Mouse (Mus musculus): ENCODE data around the gene Lhpp. TPM values are rescaled to one million over a fixed set of nuclear protein-coding genes. Genes with fewer than 3 reads are reported as not detected.

Lhpp gene
- polyA plus RNA-seq, 1 experiment from 2014 or later = 17.3 TPM

GRCm38 (mm10) chr7:132699165-132699564, 88.7 kb downstream of the Lhpp start:
- DNase-seq (ENCODE audit: extremely low spot score, low spot score) = no peak
- WGBS = 81% methylated on average over 4 of the region's 4 CpGs
- H3K4me3 ChIP-seq = no peak overlapping the region

GRCm38 (mm10) chr7:132699639-132700038, 89.2 kb downstream of the Lhpp start:
- Histone ChIP-seq H3K9me3 (peaks cover 5% of the 10 kb centered on the region; the same call in 1 of the 2 replicates), H3K27me3 (ENCODE audit: poor library complexity, severe bottlenecking) (no peaks in the 10 kb centered on the region), H3K27ac (0 out of 2 replicates have a peak overlapping the region, but pooled peaks have one; percentile 9), H3K4me3 (no peak overlapping the region), H3K4me1 (peaks cover 25% of the 10 kb centered on the region), H3K36me3 (replicated peaks) (peaks cover 4% of the 10 kb centered on the region)
- DNase-seq (ENCODE audit: extremely low spot score, low spot score) = no peak

More at GRCm38 (mm10) chr7:132699165-132699564, 88.7 kb downstream of the Lhpp start:
- H3K27ac ChIP-seq = 0 out of 2 replicates have a peak overlapping the region, but pooled peaks have one; percentile 6
- no peaks in the 10 kb centered on the region for H3K27me3 ChIP-seq (ENCODE audit: poor library complexity, severe bottlenecking)
- H3K4me1 ChIP-seq = peaks cover 20% of the 10 kb centered on the region
- H3K36me3 ChIP-seq (replicated peaks) = peaks cover 6% of the 10 kb centered on the region
- H3K9me3 ChIP-seq = peaks cover 8% of the 10 kb centered on the region; the same call in 1 of the 2 replicates

- Histone ChIP-seq H3K27me3 (ENCODE audit: poor library complexity, severe bottlenecking) (no peaks in the 10 kb centered on the region), H3K27ac (0 out of 2 replicates have a peak overlapping the region, but pooled peaks have one; percentile 9), H3K9me3 (peaks cover under 1% of the 10 kb centered on the region; the same call in 1 of the 2 replicates), H3K4me1 (peaks cover 25% of the 10 kb centered on the region), H3K4me3 (no peak overlapping the region), H3K36me3 (replicated peaks) (no peaks in the 10 kb centered on the region)
- WGBS = 88% methylated on average over 4 of the region's 4 CpGs
- DNase-seq (ENCODE audit: extremely low spot score, low spot score) = no peak
Measured at GRCm38 (mm10) chr7:132700107-132700506, 89.7 kb downstream of the Lhpp start.

- 95% methylated on average over 3 of the region's 3 CpGs for WGBS
- H3K27ac ChIP-seq = no peak overlapping the region
- H3K36me3 ChIP-seq (replicated peaks) = no peaks in the 10 kb centered on the region
Measured at GRCm38 (mm10) chr7:132701412-132701811, 91.0 kb downstream of the Lhpp start.

GRCm38 (mm10) chr7:132702024-132702423, 91.6 kb downstream of the Lhpp start:
- 86% methylated on average over 3 of the region's 3 CpGs for WGBS
- Histone ChIP-seq H3K4me1 (peaks cover 25% of the 10 kb centered on the region), H3K36me3 (replicated peaks) (no peaks in the 10 kb centered on the region), H3K27ac (no peak overlapping the region), H3K27me3 (ENCODE audit: poor library complexity, severe bottlenecking) (no peaks in the 10 kb centered on the region), H3K9me3 (no peaks in the 10 kb centered on the region), H3K4me3 (no peak overlapping the region)
- no peak for DNase-seq (ENCODE audit: extremely low spot score, low spot score)

More at GRCm38 (mm10) chr7:132701412-132701811, 91.0 kb downstream of the Lhpp start:
- Histone ChIP-seq H3K27me3 (ENCODE audit: poor library complexity, severe bottlenecking) (no peaks in the 10 kb centered on the region), H3K4me3 (no peak overlapping the region), H3K9me3 (no peaks in the 10 kb centered on the region), H3K4me1 (peaks cover 25% of the 10 kb centered on the region)
- no peak for DNase-seq (ENCODE audit: extremely low spot score, low spot score)

- no peak for DNase-seq (ENCODE audit: extremely low spot score, low spot score)
- 80% methylated on average over 5 of the region's 5 CpGs for WGBS
- H3K4me1 ChIP-seq = peaks cover 25% of the 10 kb centered on the region
- no peaks in the 10 kb centered on the region for H3K27me3 ChIP-seq (ENCODE audit: poor library complexity, severe bottlenecking)
- H3K36me3 ChIP-seq (replicated peaks) = no peaks in the 10 kb centered on the region
- no peak overlapping the region for H3K4me3 ChIP-seq
- H3K9me3 ChIP-seq = no peaks in the 10 kb centered on the region
- H3K27ac ChIP-seq = 0 out of 2 replicates have a peak overlapping the region, but pooled peaks have one; percentile 12
Measured at GRCm38 (mm10) chr7:132702492-132703070, 92.1 kb downstream of the Lhpp start.

GRCm38 (mm10) chr7:132703515-132704309, 93.3 kb downstream of the Lhpp start:
- no peak for DNase-seq (ENCODE audit: extremely low spot score, low spot score)
- H3K4me3 ChIP-seq = no peak overlapping the region
- no peaks in the 10 kb centered on the region for H3K27me3 ChIP-seq (ENCODE audit: poor library complexity, severe bottlenecking)
- H3K4me1 ChIP-seq = peaks cover 24% of the 10 kb centered on the region
- H3K9me3 ChIP-seq = no peaks in the 10 kb centered on the region
- H3K27ac ChIP-seq = peak overlapping the region; percentile 54
- H3K36me3 ChIP-seq (replicated peaks) = no peaks in the 10 kb centered on the region
- 85% methylated on average over 9 of the region's 9 CpGs for WGBS

- H3K27me3 ChIP-seq (ENCODE audit: poor library complexity, severe bottlenecking) = no peaks in the 10 kb centered on the region
- no peaks in the 10 kb centered on the region for H3K9me3 ChIP-seq
- H3K4me3 ChIP-seq = no peak overlapping the region
- peaks cover 17% of the 10 kb centered on the region for H3K4me1 ChIP-seq
- H3K36me3 ChIP-seq (replicated peaks) = no peaks in the 10 kb centered on the region
- no peak for DNase-seq (ENCODE audit: extremely low spot score, low spot score)
- 90% methylated on average over 8 of the region's 8 CpGs for WGBS
- peak overlapping the region; percentile 54 for H3K27ac ChIP-seq
Measured at GRCm38 (mm10) chr7:132704310-132704875, 94.0 kb downstream of the Lhpp start.

- Histone ChIP-seq H3K4me3 (no peak overlapping the region), H3K36me3 (replicated peaks) (no peaks in the 10 kb centered on the region), H3K4me1 (peaks cover 10% of the 10 kb centered on the region; the same call in 1 of the 2 replicates), H3K27me3 (ENCODE audit: poor library complexity, severe bottlenecking) (no peaks in the 10 kb centered on the region), H3K27ac (no peak overlapping the region; the same call in 1 of the 2 replicates), H3K9me3 (no peaks in the 10 kb centered on the region)
- no peak for DNase-seq (ENCODE audit: extremely low spot score, low spot score)
- 89% methylated on average over 7 of the region's 7 CpGs for WGBS
Measured at GRCm38 (mm10) chr7:132705130-132705529, 94.7 kb downstream of the Lhpp start.

GRCm38 (mm10) chr7:132711579-132711978, 101.1 kb downstream of the Lhpp start:
- no peaks in the 10 kb centered on the region for H3K9me3 ChIP-seq
- H3K4me3 ChIP-seq = no peak overlapping the region
- WGBS = 87% methylated on average over 9 of the region's 9 CpGs
- H3K4me1 ChIP-seq = peaks cover 51% of the 10 kb centered on the region
- H3K36me3 ChIP-seq (replicated peaks) = peaks cover 54% of the 10 kb centered on the region
- peak overlapping the region; percentile 71 for H3K27ac ChIP-seq
- no peak for DNase-seq (ENCODE audit: extremely low spot score, low spot score)
- no peaks in the 10 kb centered on the region for H3K27me3 ChIP-seq (ENCODE audit: poor library complexity, severe bottlenecking)

GRCm38 (mm10) chr7:132712044-132712708, 101.7 kb downstream of the Lhpp start:
- H3K36me3 ChIP-seq (replicated peaks) = peaks cover 54% of the 10 kb centered on the region
- WGBS = 56% methylated on average over 16 of the region's 16 CpGs
- peaks cover 55% of the 10 kb centered on the region for H3K4me1 ChIP-seq
- no peak for DNase-seq (ENCODE audit: extremely low spot score, low spot score)
- no peaks in the 10 kb centered on the region for H3K27me3 ChIP-seq (ENCODE audit: poor library complexity, severe bottlenecking)
- H3K9me3 ChIP-seq = no peaks in the 10 kb centered on the region
- H3K4me3 ChIP-seq = no peak overlapping the region
- H3K27ac ChIP-seq = peak overlapping the region; percentile 71

- H3K27ac ChIP-seq = peak overlapping the region; percentile 78
- H3K27me3 ChIP-seq (ENCODE audit: poor library complexity, severe bottlenecking) = no peaks in the 10 kb centered on the region
Measured at GRCm38 (mm10) chr7:132712956-132713355, 102.5 kb downstream of the Lhpp start.

More at GRCm38 (mm10) chr7:132712956-132713355, 102.5 kb downstream of the Lhpp start:
- no peaks in the 10 kb centered on the region for H3K9me3 ChIP-seq
- H3K36me3 ChIP-seq (replicated peaks) = peaks cover 54% of the 10 kb centered on the region
- 77% methylated on average over 7 of the region's 7 CpGs for WGBS
- H3K4me1 ChIP-seq = peaks cover 62% of the 10 kb centered on the region
- H3K4me3 ChIP-seq = no peak overlapping the region
- no peak for DNase-seq (ENCODE audit: extremely low spot score, low spot score)

All from forebrain, embryonic 10.5 days (tissue).